Mouse (Mus musculus): ENCODE measurements around the gene Sphk2.
"Not testable (repeated sequence)": the region's sequence is repeated elsewhere in the genome, so short reads cannot be mapped to it uniquely, and the experiment has no call there.

The Sphk2 gene

GRCm38 (mm10) chr7:45693921-45694591 is 23.7 kb downstream of the Sphk2 start, which contains the start of gene Sec1:
Gene Sec1 (minus strand): TSS chr7:45694402.
- DNase-seq (ENCODE audit: low spot score in 2 of 2), result no peak

GRCm38 (mm10) chr7:45692364-45692763 is 25.4 kb downstream of the Sphk2 start:
- DNase-seq (ENCODE audit: low spot score in 2 of 2), result no peak

GRCm38 (mm10) chr7:45689800-45690199 is 28.0 kb downstream of the Sphk2 start:
- DNase-seq (ENCODE audit: low spot score in 2 of 2), result no peak

- no peak for DNase-seq (ENCODE audit: low spot score in 2 of 2)
These were observed 28.7 kb downstream of the Sphk2 start for GRCm38 (mm10) chr7:45689099-45689498.

- no peak for DNase-seq (ENCODE audit: low spot score in 2 of 2)
These were observed 31.0 kb downstream of the Sphk2 start for GRCm38 (mm10) chr7:45686841-45687240.

GRCm38 (mm10) chr7:45685811-45686210 is 32.0 kb downstream of the Sphk2 start:
- no peak for DNase-seq (ENCODE audit: low spot score in 2 of 2)

GRCm38 (mm10) chr7:45683396-45684050 is 34.3 kb downstream of the Sphk2 start, which contains the start of gene Ntn5:
Gene Ntn5 (plus strand): TSS chr7:45684022.
- DNase-seq (ENCODE audit: low spot score in 2 of 2), result no peak

- DNase-seq (ENCODE audit: low spot score in 2 of 2), result peak; percentile 80 to 92
These were observed 35.4 kb downstream of the Sphk2 start for GRCm38 (mm10) chr7:45682144-45683126.

- no peak for DNase-seq (ENCODE audit: low spot score in 2 of 2)
These were observed 36.6 kb downstream of the Sphk2 start for GRCm38 (mm10) chr7:45681046-45681736.

GRCm38 (mm10) chr7:45679966-45680621 is 37.7 kb downstream of the Sphk2 start:
- no peak for DNase-seq (ENCODE audit: low spot score in 2 of 2)

GRCm38 (mm10) chr7:45678513-45678912 is 39.3 kb downstream of the Sphk2 start:
- no peak for DNase-seq (ENCODE audit: low spot score in 2 of 2)

- DNase-seq (ENCODE audit: low spot score in 2 of 2), result no peak
These were observed 40.0 kb downstream of the Sphk2 start for GRCm38 (mm10) chr7:45677627-45678295.

GRCm38 (mm10) chr7:45668921-45669320 is 48.9 kb downstream of the Sphk2 start:
- DNase-seq (ENCODE audit: low spot score in 2 of 2), result no peak

- no peak for DNase-seq (ENCODE audit: low spot score in 2 of 2)
These were observed 50.0 kb downstream of the Sphk2 start for GRCm38 (mm10) chr7:45667761-45668160.

GRCm38 (mm10) chr7:45666161-45666560 is 51.6 kb downstream of the Sphk2 start, which contains the start of gene Fut2:
Gene Fut2 (minus strand): TSS chr7:45666394.
- no peak for DNase-seq (ENCODE audit: low spot score in 2 of 2)

GRCm38 (mm10) chr7:45665303-45666138 is 52.3 kb downstream of the Sphk2 start:
- no peak for DNase-seq (ENCODE audit: low spot score in 2 of 2)

GRCm38 (mm10) chr7:45661702-45662101 is 56.1 kb downstream of the Sphk2 start:
- DNase-seq (ENCODE audit: low spot score in 2 of 2), result not testable (repeated sequence)

GRCm38 (mm10) chr7:45660746-45661478 is 56.9 kb downstream of the Sphk2 start:
- no peak for DNase-seq (ENCODE audit: low spot score in 2 of 2)

Measured in urinary bladder, postnatal 4 days (tissue).